Mouse (Mus musculus) midbrain, embryonic 16.5 days (tissue): Measurements from ENCODE around the gene Spcs2. TPM values are rescaled to one million over a fixed set of nuclear protein-coding genes. Genes with fewer than 3 reads are reported as not detected.

Experiments
- ATAC-seq: fragments of 200-750 bp; cut with Nextera tagmentation; 2 replicates; pipeline ENCODE4 v1.8.0; 2017; ENCODE audit warnings: moderate TSS enrichment
- H3K27ac ChIP-seq: fragments of 300-500 bp; sonication (generic); 2 replicates; pipeline ENCODE4 v1.5.1; 2014; ENCODE audit warnings: mild to moderate bottlenecking, low read length, mixed read lengths
- H3K27me3 ChIP-seq: fragments of 300-500 bp; sonication (generic); 2 replicates; pipeline ENCODE4 v1.6.1; 2014; ENCODE audit warnings: low read depth, low read length, mixed read lengths; ENCODE audit not compliant: control insufficient read depth, insufficient read depth
- H3K36me3 ChIP-seq: fragments of 300-500 bp; sonication (generic); 2 replicates; pipeline ENCODE4 v1.6.1; 2014; ENCODE audit warnings: mild to moderate bottlenecking, low read length, moderate library complexity, mixed read lengths; ENCODE audit not compliant: control insufficient read depth, insufficient read depth
- H3K4me1 ChIP-seq: fragments of 300-500 bp; sonication (generic); 2 replicates; pipeline ENCODE4 v1.6.1; 2014; ENCODE audit warnings: mild to moderate bottlenecking, low read length, mixed read lengths; ENCODE audit not compliant: control insufficient read depth, insufficient read depth
- H3K4me2 ChIP-seq: fragments of 300-500 bp; sonication (generic); 2 replicates; pipeline ENCODE4 v1.6.1; 2014; ENCODE audit warnings: mild to moderate bottlenecking, low read length, mixed read lengths
- H3K4me3 ChIP-seq: fragments of 300-500 bp; sonication (generic); 2 replicates; pipeline ENCODE4 v1.5.1; 2014; ENCODE audit warnings: low read depth, mild to moderate bottlenecking, low read length, moderate library complexity, mixed read lengths
- H3K9ac ChIP-seq: fragments of 300-500 bp; sonication (generic); 2 replicates; pipeline ENCODE4 v1.6.1; 2014; ENCODE audit warnings: low read depth, low read length, mixed read lengths
- H3K9me3 ChIP-seq: fragments of 300-500 bp; sonication (generic); replicated peaks from 2 replicates; pipeline ENCODE4 v1.6.1; 2014; ENCODE audit warnings: mild to moderate bottlenecking, low read length, mixed read lengths; ENCODE audit not compliant: control insufficient read depth, poor library complexity, severe bottlenecking
- WGBS: fragments of 180-500 bp; shearing (Covaris S2); extraction: QIAGEN DNeasy Blood & Tissue Kit; methylation state at CpG from one replicate; pipeline ENCODE4 v1.1.7; 2014; 5-methylcytosine and 5-hydroxymethylcytosine counted together
- polyA plus RNA-seq: library from polyadenylated mRNA; unstranded; fragments of >200 nt; fragmentation: Nextera tagmentation; extraction: Ambion mirVana; gene quantifications from 2 replicates; pipeline ENCODE4 v1.2.1, GENCODE M21; 2015

Spcs2 gene
- polyA plus RNA-seq, 1 experiment from 2014 or later, result 286 TPM

DNA sequence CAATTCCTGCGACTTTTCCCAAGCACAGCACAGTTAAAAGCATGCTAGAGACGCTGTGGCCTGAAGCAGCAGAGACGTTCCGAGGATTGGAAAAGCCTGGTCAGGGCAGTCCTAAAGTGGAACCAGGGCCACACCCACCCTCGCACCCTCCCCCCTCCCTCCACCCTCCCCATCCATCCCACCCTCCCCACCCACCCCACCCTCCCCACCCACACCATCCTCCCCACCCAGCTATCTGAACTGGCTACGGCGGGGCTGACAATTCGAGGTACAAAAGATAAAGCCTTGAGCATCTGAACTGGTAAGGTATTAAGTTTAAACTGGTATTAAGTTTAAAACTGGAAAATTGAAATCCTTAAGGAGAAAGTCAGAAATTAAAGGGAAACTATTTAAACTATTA lies 59.7 kb downstream of the Spcs2 start:
- ATAC-seq, result no peak
- no peaks in the 10 kb centered on the region for H3K9me3 ChIP-seq
- no peak overlapping the region for H3K4me3 ChIP-seq
- no peaks in the 10 kb centered on the region for H3K36me3 ChIP-seq
- WGBS, result 81% methylated on average over 8 of the region's 8 CpGs
- no peak overlapping the region for H3K4me2 ChIP-seq
- H3K9ac ChIP-seq, result no peak overlapping the region
- H3K4me1 ChIP-seq, result no peaks in the 10 kb centered on the region
- no peaks in the 10 kb centered on the region for H3K27me3 ChIP-seq
- no peak overlapping the region for H3K27ac ChIP-seq

DNA sequence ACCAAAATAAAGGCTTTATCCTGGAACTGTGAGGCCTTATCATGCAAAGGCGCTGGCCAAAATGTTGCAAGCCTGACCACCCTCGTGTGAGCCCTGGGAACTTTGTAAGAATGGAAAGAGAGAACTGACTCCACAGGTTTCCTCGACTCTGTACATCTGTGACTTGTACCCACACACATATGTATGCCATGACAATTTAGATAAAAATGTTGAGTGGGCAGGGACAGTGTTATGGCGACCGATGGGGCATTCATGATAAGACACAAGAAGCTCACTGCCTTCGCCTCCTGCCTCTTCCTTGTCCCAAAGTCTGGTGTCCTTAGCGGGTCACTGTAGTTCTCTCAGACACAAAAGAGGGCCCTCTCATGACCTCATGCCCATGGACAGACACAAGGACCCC lies 64.1 kb downstream of the Spcs2 start:
- H3K36me3 ChIP-seq, result no peaks in the 10 kb centered on the region
- H3K27ac ChIP-seq, result no peak overlapping the region
- H3K4me1 ChIP-seq, result peaks cover 8% of the 10 kb centered on the region
- no peak overlapping the region for H3K4me2 ChIP-seq
- no peak overlapping the region for H3K4me3 ChIP-seq
- H3K9ac ChIP-seq, result no peak overlapping the region
- no peaks in the 10 kb centered on the region for H3K9me3 ChIP-seq
- no peaks in the 10 kb centered on the region for H3K27me3 ChIP-seq
- 80% methylated on average over 7 of the region's 7 CpGs for WGBS
- no peak for ATAC-seq

DNA sequence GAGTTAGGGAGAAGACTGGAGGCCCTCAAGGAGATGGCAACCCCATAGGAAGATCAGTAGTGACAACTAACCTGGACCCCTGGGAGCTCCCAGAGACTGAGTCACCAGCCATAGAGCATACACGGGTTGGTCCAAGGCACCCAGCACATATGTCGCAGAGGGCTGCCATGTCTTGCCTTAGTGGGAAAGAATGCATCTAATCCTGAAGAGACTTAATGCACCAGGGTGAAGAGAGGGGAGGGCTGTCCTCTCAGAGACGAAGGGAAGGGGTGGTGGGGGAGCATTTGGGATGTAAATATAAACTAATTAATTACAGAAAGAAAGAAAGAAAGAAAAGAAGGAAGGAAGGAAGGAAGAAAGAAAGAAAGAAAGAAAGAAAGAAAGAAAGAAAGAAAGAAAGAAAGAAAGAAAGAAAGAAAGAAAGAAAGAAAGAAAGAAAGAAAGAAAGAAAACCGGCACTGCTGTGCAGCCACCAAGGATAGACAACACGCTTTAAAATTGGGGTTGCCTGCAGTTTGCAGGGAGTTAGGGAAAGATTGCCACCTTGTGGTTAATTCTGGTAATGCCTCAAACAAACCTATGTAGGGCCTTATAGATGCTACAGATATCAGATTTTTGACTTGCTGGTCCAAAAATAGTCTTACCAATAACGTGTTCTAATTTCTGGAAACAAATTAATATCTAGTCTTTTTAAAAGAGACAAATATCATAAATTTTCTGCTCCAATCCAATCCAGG lies 65.2 kb downstream of the Spcs2 start:
- Histone ChIP-seq H3K27me3 (no peaks in the 10 kb centered on the region), H3K9ac (no peak overlapping the region), H3K4me2 (no peak overlapping the region), H3K9me3 (no peaks in the 10 kb centered on the region), H3K27ac (no peak overlapping the region), H3K4me3 (no peak overlapping the region), H3K36me3 (no peaks in the 10 kb centered on the region), H3K4me1 (peaks cover 8% of the 10 kb centered on the region)
- WGBS, result 30% methylated on average over 6 of the region's 6 CpGs
- ATAC-seq, result peak; percentile 68; the same call in 1 of the 2 replicates

GRCm38 (mm10) chr7:99797261-99797660 lies 66.0 kb downstream of the Spcs2 start:
- 67% methylated on average over 3 of the region's 3 CpGs for WGBS
- no peaks in the 10 kb centered on the region for H3K27me3 ChIP-seq
- H3K9ac ChIP-seq, result no peak overlapping the region
- no peaks in the 10 kb centered on the region for H3K9me3 ChIP-seq
- ATAC-seq, result no peak
- H3K27ac ChIP-seq, result no peak overlapping the region
- H3K4me3 ChIP-seq, result no peak overlapping the region
- no peak overlapping the region for H3K4me2 ChIP-seq
- H3K36me3 ChIP-seq, result no peaks in the 10 kb centered on the region
- H3K4me1 ChIP-seq, result peaks cover 8% of the 10 kb centered on the region

- Histone ChIP-seq H3K27ac (no peak overlapping the region), H3K4me3 (no peak overlapping the region), H3K9me3 (no peaks in the 10 kb centered on the region), H3K36me3 (no peaks in the 10 kb centered on the region), H3K27me3 (no peaks in the 10 kb centered on the region), H3K4me2 (no peak overlapping the region), H3K4me1 (peaks cover 8% of the 10 kb centered on the region), H3K9ac (no peak overlapping the region)
- ATAC-seq, result no peak
- 55% methylated on average over 3 of the region's 3 CpGs for WGBS
These were observed 66.8 kb downstream of the Spcs2 start for GRCm38 (mm10) chr7:99796471-99796870.

DNA sequence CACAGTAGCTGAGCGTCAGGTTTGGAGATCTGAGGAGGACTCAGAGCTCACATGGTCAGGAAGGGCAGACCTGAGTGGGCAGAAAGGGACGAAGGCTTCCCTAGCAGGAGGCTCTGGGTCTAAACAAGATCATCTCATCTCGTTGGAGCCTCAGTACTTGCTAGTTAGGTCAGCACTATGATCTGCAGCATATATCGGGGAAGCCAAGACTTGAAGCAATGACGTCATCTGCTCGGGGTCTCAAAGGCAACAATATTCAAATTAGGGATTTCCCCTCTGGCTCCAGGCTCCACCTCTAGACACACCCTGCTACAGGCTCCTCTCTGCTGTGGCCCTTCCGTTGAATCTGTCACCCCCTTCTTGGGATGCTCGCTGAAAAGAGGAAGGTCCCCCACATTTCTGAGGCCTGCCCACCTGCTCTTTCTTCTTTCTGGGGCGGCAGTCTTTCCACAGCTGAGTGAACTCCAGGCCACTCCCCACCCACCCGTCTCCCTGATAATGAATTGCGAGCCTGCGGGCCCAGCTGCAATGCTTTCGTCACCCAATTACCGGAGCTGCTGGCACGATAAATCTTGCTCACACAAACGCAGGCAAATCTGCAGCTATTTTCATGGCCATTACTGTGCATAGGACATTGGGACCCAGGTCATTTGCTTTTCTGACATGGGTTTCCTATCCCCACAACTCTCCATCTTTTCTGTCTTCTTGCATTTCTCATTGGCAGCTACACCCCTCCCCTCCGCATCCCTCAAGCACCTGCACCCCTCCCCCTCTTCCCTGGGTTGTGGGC lies 67.9 kb downstream of the Spcs2 start:
- Histone ChIP-seq H3K9me3 (no peaks in the 10 kb centered on the region), H3K4me1 (peaks cover 8% of the 10 kb centered on the region), H3K4me3 (no peak overlapping the region), H3K36me3 (no peaks in the 10 kb centered on the region), H3K4me2 (peak overlapping the region; percentile 43), H3K27me3 (no peaks in the 10 kb centered on the region), H3K27ac (0 out of 2 replicates have a peak overlapping the region, but pooled peaks have one; percentile 19), H3K9ac (0 out of 2 replicates have a peak overlapping the region, but pooled peaks have one; percentile 27)
- peak; percentile 52 for ATAC-seq
- 13% methylated on average over 17 of the region's 17 CpGs for WGBS

GRCm38 (mm10) chr7:99794096-99794495 lies 69.2 kb downstream of the Spcs2 start:
- Histone ChIP-seq H3K9me3 (no peaks in the 10 kb centered on the region), H3K36me3 (no peaks in the 10 kb centered on the region), H3K9ac (no peak overlapping the region), H3K4me2 (no peak overlapping the region), H3K4me3 (no peak overlapping the region), H3K27ac (no peak overlapping the region), H3K4me1 (peaks cover 8% of the 10 kb centered on the region), H3K27me3 (no peaks in the 10 kb centered on the region)
- 60% methylated on average over 2 of the region's 2 CpGs for WGBS
- no peak for ATAC-seq

DNA sequence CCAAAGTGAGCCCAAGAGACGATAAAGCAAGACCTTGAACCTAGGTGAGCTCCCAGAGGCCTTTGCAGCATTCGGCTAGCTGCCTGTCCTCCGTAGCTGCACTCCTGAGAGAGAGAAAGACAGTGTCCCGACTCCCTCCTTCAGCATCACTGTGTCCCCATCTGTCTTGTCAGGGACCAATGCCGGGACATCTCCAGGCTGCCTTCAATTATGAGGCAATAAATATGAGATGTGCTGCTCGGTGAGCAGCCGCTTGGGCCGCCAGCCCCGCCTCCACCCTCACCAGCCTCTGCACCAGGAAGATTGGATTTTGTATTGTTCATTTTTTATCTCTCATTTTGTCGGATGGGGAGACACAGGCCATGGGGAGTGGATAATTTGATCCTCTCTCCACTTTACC lies 72.4 kb downstream of the Spcs2 start:
- 65% methylated on average over 10 of the region's 10 CpGs for whole genome bisulfite sequencing
- Histone ChIP-seq H3K4me1 (peaks cover 6% of the 10 kb centered on the region), H3K27ac (no peak overlapping the region), H3K9me3 (no peaks in the 10 kb centered on the region), H3K9ac (no peak overlapping the region), H3K27me3 (no peaks in the 10 kb centered on the region), H3K4me3 (no peak overlapping the region), H3K36me3 (no peaks in the 10 kb centered on the region), H3K4me2 (no peak overlapping the region)
- ATAC-seq, result no peak

GRCm38 (mm10) chr7:99788563-99788962 lies 74.7 kb downstream of the Spcs2 start:
- Histone ChIP-seq H3K27ac (no peak overlapping the region), H3K9ac (no peak overlapping the region), H3K4me3 (no peak overlapping the region), H3K4me2 (no peak overlapping the region), H3K27me3 (no peaks in the 10 kb centered on the region), H3K4me1 (0 out of 2 replicates have a peak, but pooled peaks cover 3% of the 10 kb centered on the region), H3K36me3 (no peaks in the 10 kb centered on the region), H3K9me3 (no peaks in the 10 kb centered on the region)
- 63% methylated on average over 5 of the region's 5 CpGs for WGBS
- ATAC-seq, result no peak
